Mouse (Mus musculus) hindbrain, embryonic 10.5 days (tissue): ENCODE measurements around the gene Fam19a5. TPM values are rescaled to one million over a fixed set of nuclear protein-coding genes. Genes with fewer than 3 reads are reported as not detected.

Source experiments
- DNase-seq: peaks from one replicate; pipeline ENCODE4 v3.0.0-alpha.2; 2017; ENCODE audit warnings: low spot score
- H3K27ac ChIP-seq: fragments of 300-500 bp; sonication (generic); 2 replicates; pipeline ENCODE4 v1.5.1; 2016; ENCODE audit warnings: mild to moderate bottlenecking, moderate library complexity
- H3K27me3 ChIP-seq: fragments of 300-500 bp; sonication (generic); 2 replicates; pipeline ENCODE4 v1.6.1; 2016; ENCODE audit warnings: mild to moderate bottlenecking; ENCODE audit not compliant: poor library complexity, insufficient read depth, severe bottlenecking
- H3K36me3 ChIP-seq: fragments of 300-500 bp; sonication (generic); 2 replicates; pipeline ENCODE4 v1.6.1; 2016; ENCODE audit warnings: mild to moderate bottlenecking, moderate library complexity
- H3K4me1 ChIP-seq: fragments of 300-500 bp; sonication (generic); replicated peaks from 2 replicates; pipeline ENCODE4 v1.6.1; 2016; ENCODE audit warnings: mild to moderate bottlenecking
- H3K4me3 ChIP-seq: fragments of 300-500 bp; sonication (generic); 2 replicates; pipeline ENCODE4 v1.5.1; 2016; ENCODE audit warnings: mild to moderate bottlenecking, moderate library complexity
- H3K9me3 ChIP-seq: fragments of 300-500 bp; sonication (generic); 2 replicates; pipeline ENCODE4 v1.6.1; 2016; ENCODE audit warnings: mild to moderate bottlenecking, moderate library complexity
- WGBS: fragments of 180-500 bp; shearing (Covaris S2); methylation state at CpG from one replicate; pipeline ENCODE4 v1.1.7; 2016; 5-methylcytosine and 5-hydroxymethylcytosine counted together
- polyA plus RNA-seq: library from polyadenylated mRNA; unstranded; fragments of >200 nt; fragmentation: Nextera tagmentation; extraction: Ambion mirVana; gene quantifications from 2 replicates; pipeline ENCODE4 v1.2.1, GENCODE M21; 2016

Gene Fam19a5
- polyA plus RNA-seq, 1 experiment from 2014 or later, result 8.2 TPM

DNA sequence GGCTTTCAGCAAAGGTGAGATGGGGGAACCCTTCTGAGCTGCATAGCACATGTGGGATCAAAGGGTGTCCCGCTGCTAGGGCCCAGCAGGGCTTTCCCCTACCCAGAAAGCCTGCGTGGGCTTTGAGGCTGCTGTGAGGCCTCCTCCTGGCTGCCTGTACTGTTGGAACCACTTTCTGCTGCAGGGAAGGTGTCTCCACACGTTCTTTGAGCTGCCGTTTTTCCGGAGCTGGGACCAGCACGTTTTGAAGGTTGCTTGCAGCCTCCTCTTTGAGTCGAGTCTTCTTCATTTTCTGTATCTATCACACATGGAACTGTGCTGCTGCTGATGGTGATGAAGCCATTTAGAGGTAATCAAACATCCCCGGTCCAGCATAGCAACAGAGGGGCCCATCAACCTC lies 7.5 kb downstream of the Fam19a5 start:
- H3K36me3 ChIP-seq, result no peaks in the 10 kb centered on the region
- H3K27me3 ChIP-seq, result no peaks in the 10 kb centered on the region; the same call in 1 of the 2 replicates
- H3K9me3 ChIP-seq, result no peaks in the 10 kb centered on the region
- WGBS, result 50% methylated on average over 8 of the region's 8 CpGs
- DNase-seq, result no peak
- no peak overlapping the region for H3K4me3 ChIP-seq
- H3K4me1 ChIP-seq, result peaks cover 55% of the 10 kb centered on the region
- H3K27ac ChIP-seq, result peak overlapping the region; percentile 12; the same call in 1 of the 2 replicates

DNA sequence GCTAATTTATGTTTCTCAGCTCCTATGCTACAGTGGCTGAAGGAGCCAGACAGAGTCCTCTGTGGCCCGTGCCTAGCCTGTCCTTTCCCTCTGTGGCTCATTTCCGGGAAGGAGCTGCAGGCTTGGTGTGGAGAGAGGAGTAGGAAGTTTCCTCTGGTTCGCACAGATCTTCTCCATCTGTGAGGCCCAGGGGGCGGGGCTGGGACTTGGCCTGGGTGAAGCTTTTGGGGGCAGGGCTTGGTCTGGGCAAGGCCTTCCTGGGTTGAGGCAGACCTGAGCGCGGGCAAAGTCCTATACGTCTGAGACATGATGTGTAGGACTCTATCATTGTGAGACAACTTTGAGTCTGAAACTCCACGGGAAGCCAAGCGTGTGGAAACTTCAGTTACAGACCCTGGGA lies 11.7 kb downstream of the Fam19a5 start:
- H3K36me3 ChIP-seq, result no peaks in the 10 kb centered on the region
- peaks cover 13% of the 10 kb centered on the region for H3K4me1 ChIP-seq
- 85% methylated on average over 9 of the region's 9 CpGs for WGBS
- DNase-seq, result no peak
- no peak overlapping the region for H3K4me3 ChIP-seq
- no peaks in the 10 kb centered on the region for H3K9me3 ChIP-seq
- no peak overlapping the region for H3K27ac ChIP-seq
- no peaks in the 10 kb centered on the region; the same call in 1 of the 2 replicates for H3K27me3 ChIP-seq

DNA sequence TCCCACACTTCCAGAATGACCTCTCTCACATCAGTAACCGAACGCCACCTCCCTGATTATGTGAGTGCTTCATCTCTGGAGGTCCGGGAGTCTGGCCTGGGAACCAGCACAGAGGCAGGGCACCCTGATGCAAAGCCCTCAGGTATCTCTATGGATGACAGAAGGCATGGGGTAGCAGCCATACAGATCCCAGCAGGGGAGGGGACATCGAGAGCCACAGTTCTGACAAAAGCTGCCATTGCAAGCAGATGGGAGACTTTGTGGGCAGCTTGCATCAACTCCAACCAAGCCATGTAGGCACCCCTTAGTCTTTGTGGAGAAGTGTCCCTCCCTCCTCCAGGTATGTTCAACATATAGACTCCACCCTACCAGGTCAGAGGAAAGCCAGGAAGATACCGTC lies 20.2 kb downstream of the Fam19a5 start:
- 92% methylated on average over 5 of the region's 5 CpGs for WGBS
- Histone ChIP-seq H3K27me3 (no peaks in the 10 kb centered on the region), H3K4me3 (no peak overlapping the region), H3K9me3 (no peaks in the 10 kb centered on the region), H3K36me3 (no peaks in the 10 kb centered on the region), H3K27ac (no peak overlapping the region), H3K4me1 (peaks cover 16% of the 10 kb centered on the region)
- DNase-seq, result no peak

DNA sequence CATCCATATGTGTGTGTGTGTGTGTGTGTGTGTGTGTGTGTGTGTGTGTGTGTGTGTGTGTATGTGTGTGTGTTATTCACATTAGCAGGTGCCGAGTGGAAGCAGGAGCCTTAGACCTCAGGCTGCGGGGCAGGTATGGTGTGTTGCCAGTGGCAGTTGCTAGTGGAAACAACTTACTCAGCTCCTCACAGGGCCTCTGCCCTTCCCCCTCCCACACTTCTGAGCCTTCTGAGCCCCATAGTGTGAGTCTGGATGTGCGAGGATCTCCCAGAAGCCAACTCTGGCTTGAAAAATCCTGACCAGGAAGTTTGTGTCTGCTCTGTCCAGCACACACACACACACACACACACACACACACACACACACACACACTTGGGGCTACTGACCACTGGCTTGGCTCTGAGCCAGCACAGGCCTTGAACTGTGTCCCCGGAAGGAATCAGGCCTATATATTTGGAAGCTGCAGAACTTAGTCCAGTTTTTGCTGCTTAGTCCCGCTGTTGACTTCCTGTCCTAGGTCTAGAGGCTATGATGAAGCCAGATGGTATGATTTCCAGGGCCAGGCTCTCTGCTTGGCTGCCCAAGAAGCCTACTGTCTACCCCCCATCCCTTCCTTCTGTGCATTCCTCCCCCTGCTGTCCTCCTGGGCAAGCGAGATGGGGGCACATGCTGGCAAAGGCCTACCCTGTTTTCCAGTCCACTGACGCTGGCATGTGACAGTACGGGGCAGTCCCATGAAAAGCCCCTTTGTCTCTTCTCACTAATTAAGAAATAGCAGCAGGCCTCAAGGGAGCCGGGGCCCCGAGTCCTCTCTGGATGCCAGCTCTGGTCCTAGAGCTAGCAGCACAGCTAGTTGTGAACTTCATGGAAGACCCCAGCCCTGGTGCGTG lies 22.2 kb downstream of the Fam19a5 start:
- WGBS, result 59% methylated on average over 11 of the region's 11 CpGs
- Histone ChIP-seq H3K27ac (peak overlapping the region; percentile 69), H3K9me3 (no peaks in the 10 kb centered on the region), H3K4me1 (peaks cover 16% of the 10 kb centered on the region), H3K36me3 (0 out of 2 replicates have a peak, but pooled peaks cover 4% of the 10 kb centered on the region), H3K4me3 (no peak overlapping the region), H3K27me3 (no peaks in the 10 kb centered on the region)
- no peak for DNase-seq

DNA sequence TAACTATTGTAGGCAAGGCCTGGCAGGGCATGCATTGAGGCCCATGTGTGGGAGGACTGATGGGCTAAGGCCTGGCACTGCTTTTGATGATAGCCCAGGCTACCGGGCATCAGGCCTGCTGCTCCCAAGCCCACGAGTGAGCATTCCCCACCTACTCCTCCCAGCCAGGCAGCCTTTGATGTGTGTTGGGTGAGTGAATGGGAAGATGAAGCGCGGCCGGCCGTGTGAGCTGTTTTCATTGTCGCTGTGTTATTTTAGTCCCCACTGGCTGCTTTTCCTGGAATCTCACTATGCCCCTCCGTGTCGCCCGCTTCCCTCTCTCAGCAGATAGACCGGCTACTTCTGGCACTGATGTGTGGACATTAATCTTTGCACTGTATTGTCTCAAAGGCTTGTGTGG lies 26.1 kb downstream of the Fam19a5 start:
- no peak for DNase-seq
- 75% methylated on average over 11 of the region's 11 CpGs for WGBS
- H3K9me3 ChIP-seq, result no peaks in the 10 kb centered on the region
- no peak overlapping the region for H3K4me3 ChIP-seq
- peaks cover 18% of the 10 kb centered on the region for H3K4me1 ChIP-seq
- no peaks in the 10 kb centered on the region for H3K27me3 ChIP-seq
- no peak overlapping the region for H3K27ac ChIP-seq
- H3K36me3 ChIP-seq, result peaks cover 14% of the 10 kb centered on the region; the same call in 1 of the 2 replicates

DNA sequence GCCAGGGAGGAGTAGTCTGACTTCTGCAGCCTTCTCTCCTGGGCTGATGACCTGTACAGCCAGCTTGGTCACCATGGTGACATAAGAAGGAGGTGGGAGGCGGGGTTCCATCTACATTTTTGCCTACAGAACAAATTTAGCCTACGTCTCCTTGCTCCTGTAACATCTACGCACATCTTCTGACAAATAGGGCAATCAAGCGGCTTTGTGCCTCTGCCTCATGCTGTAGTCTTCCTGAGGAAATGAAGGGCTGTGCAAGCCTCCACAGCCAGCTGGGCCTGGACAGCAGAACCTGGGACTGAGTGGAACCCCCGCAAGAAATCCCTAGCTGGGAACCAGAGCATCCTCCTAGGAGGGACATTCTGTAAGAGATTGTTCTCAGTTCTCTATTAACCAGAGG lies 35.8 kb downstream of the Fam19a5 start:
- no peak for DNase-seq
- Histone ChIP-seq H3K27me3 (no peaks in the 10 kb centered on the region), H3K4me3 (no peak overlapping the region), H3K27ac (no peak overlapping the region), H3K36me3 (no peaks in the 10 kb centered on the region), H3K9me3 (no peaks in the 10 kb centered on the region), H3K4me1 (peaks cover 4% of the 10 kb centered on the region; the same call in 1 of the 2 replicates)
- 90% methylated on average over 5 of the region's 5 CpGs for WGBS

DNA sequence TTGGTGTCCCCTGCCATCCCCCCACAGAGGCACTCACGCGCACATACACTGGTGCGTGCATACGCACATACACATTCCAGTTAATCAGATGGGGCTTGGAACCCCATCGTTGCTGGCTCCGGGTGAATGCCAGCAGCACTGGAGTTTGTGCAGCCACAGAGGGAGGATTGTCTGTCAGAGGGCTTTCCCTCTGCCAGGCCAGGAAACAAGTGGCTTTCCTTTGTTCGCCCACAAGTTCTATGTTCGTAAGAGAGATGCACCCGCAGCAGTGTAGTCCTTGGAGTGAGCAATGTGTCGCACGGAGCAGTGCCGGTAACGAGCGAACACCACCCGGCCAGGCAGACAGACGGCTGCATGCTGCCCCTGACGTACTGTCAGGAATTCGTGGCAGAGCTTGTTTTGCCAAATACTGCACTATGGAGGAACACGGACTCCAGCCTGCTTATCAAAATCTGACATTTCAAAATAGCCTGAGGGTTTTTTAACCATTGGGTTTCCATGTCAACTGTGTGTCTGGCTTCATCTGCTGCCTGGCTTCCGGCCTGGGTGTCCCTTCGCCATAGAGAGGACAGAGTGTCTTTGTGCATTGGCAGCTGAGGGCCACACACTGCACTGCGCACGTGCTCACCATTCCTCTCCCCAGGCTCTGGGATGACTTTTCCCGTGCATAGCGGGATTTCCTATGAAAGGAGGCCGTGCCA lies 40.0 kb downstream of the Fam19a5 start:
- Histone ChIP-seq H3K27ac (no peak overlapping the region), H3K27me3 (no peaks in the 10 kb centered on the region), H3K9me3 (no peaks in the 10 kb centered on the region), H3K4me1 (no peaks in the 10 kb centered on the region), H3K4me3 (no peak overlapping the region), H3K36me3 (no peaks in the 10 kb centered on the region)
- no peak for DNase-seq
- 84% methylated on average over 26 of the region's 26 CpGs for WGBS

DNA sequence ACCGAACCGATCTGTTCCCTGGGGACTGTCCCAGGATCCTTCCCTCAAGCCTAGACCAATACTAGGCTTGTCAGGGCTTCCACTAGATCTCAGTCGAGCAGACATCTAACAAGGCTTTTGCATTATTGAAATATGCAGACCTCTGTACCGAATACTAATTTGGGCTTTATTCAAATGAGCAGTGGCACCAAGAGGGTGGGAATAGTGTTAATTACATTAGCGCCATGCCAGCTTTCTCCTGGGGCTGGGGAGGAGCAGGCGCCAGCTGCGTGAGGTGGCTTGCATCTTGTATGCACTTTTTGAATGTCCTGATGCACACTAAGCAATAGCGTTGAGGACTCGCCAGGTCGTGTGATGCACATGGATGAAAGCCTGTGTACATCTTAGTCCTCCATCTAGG lies 46.9 kb downstream of the Fam19a5 start:
- no peak for DNase-seq
- 91% methylated on average over 10 of the region's 10 CpGs for WGBS
- Histone ChIP-seq H3K36me3 (no peaks in the 10 kb centered on the region), H3K27ac (no peak overlapping the region), H3K4me1 (no peaks in the 10 kb centered on the region), H3K4me3 (no peak overlapping the region), H3K27me3 (no peaks in the 10 kb centered on the region), H3K9me3 (no peaks in the 10 kb centered on the region)

DNA sequence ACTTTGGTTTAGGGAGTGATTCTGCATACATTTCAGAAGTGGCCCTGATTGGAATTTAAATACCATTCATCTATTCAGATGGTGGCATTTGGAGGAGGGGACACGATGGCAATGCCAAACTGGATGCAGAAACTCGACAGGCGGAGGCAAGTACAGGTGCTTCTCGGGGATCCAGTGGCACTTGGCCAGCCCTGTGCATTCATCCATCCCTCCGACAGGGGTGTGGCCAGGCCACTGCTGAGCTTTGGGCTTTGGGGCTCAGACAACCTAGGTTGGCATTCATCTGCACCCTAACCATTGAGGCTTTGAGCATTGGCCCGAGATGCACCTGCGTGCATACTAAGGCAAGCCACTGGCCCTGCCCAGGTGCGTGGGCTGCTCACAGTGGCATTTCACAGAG lies 52.6 kb downstream of the Fam19a5 start:
- H3K27me3 ChIP-seq, result no peaks in the 10 kb centered on the region
- no peak overlapping the region for H3K4me3 ChIP-seq
- no peaks in the 10 kb centered on the region; the same call in 1 of the 2 replicates for H3K36me3 ChIP-seq
- no peak overlapping the region for H3K27ac ChIP-seq
- H3K4me1 ChIP-seq, result no peaks in the 10 kb centered on the region
- no peaks in the 10 kb centered on the region for H3K9me3 ChIP-seq
- no peak for DNase-seq
- 94% methylated on average over 8 of the region's 8 CpGs for WGBS

DNA sequence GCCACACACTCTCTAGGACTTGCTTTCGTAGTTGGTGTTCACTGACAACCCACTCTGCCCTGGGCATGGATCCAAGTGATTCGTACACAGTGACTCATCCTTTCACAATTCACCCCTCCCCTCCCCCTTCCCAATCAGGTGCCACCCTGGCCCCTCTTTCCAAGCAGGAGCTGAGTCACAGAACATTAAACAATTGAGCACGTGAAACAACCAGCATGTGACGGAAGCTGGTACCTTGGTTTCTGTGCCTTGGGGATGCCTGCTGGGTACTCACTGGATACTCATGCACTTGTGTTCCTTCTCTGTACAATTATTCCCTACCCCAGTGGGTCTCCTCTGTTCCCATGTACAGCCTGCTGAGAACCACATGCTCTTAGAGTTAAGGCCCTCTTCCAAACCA lies 53.0 kb downstream of the Fam19a5 start:
- H3K27ac ChIP-seq, result no peak overlapping the region
- H3K9me3 ChIP-seq, result no peaks in the 10 kb centered on the region
- no peaks in the 10 kb centered on the region; the same call in 1 of the 2 replicates for H3K36me3 ChIP-seq
- H3K27me3 ChIP-seq, result no peaks in the 10 kb centered on the region
- H3K4me1 ChIP-seq, result no peaks in the 10 kb centered on the region
- WGBS, result 93% methylated on average over 4 of the region's 4 CpGs
- no peak overlapping the region for H3K4me3 ChIP-seq
- DNase-seq, result no peak

DNA sequence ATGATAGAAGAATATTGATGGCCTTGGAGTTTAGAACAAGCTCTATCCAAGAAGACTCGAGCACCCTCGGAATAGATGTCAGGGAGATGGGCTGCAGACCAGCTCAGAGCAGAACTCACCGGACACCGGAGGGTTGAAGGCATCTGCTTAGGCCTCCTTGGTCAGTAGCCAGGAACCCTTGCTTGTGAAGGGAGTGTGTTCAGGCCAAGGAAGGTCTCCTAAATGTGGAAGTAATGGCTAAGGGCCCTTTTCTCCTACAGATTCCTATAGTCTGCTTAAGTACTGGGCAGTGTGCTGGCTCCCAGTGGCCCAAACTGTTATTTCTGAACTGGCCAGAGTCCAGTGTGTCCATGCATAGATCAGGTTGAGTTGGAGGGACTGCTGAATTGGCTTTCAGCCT lies 53.7 kb downstream of the Fam19a5 start:
- no peaks in the 10 kb centered on the region for H3K27me3 ChIP-seq
- H3K4me1 ChIP-seq, result no peaks in the 10 kb centered on the region; the same call in 1 of the 2 replicates
- no peak for DNase-seq
- 92% methylated on average over 4 of the region's 4 CpGs for WGBS
- H3K27ac ChIP-seq, result no peak overlapping the region
- no peak overlapping the region for H3K4me3 ChIP-seq
- H3K9me3 ChIP-seq, result no peaks in the 10 kb centered on the region
- H3K36me3 ChIP-seq, result no peaks in the 10 kb centered on the region; the same call in 1 of the 2 replicates

DNA sequence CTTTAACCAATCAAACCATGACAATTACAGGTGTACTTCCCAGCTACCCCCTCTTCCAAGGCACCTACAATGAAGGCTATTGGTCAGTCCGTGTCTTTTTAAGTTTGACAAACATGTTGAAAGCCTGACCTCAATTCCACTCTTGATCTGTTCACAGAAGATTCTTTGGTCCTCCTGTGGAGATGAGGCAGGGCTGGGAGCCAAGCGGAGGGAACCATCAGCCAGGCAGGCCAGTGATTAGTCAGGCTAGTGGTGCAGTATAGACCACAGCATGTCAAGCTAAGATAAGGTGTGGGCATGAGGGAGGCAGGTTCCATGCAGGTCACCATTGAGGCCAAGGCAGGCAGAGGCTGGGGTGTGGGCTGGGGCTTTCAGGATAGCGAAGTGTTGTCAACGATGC lies 54.5 kb downstream of the Fam19a5 start:
- H3K9me3 ChIP-seq, result no peaks in the 10 kb centered on the region
- H3K4me3 ChIP-seq, result no peak overlapping the region
- WGBS, result 94% methylated on average over 4 of the region's 4 CpGs
- no peak overlapping the region for H3K27ac ChIP-seq
- no peaks in the 10 kb centered on the region; the same call in 1 of the 2 replicates for H3K4me1 ChIP-seq
- DNase-seq, result no peak
- H3K27me3 ChIP-seq, result no peaks in the 10 kb centered on the region
- no peaks in the 10 kb centered on the region; the same call in 1 of the 2 replicates for H3K36me3 ChIP-seq

DNA sequence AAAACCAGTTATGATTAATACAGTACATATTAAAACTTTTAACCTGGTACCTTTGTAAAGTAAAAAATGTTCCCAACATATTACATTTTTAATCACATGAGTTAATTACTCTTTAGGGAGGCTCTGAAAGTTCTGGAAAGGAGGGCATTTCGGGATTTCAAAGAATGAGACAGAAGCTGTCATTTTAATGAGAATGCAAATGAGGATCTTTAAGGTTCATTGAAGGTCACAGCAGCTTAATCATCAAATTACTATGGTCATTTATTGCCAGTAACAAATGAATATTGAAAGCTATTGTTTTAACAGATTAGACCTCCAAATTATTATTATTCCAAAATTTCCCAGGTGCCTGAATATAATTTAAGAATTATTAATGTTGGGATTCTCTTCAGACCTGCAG lies 59.2 kb downstream of the Fam19a5 start:
- Histone ChIP-seq H3K9me3 (no peaks in the 10 kb centered on the region), H3K27ac (no peak overlapping the region), H3K27me3 (no peaks in the 10 kb centered on the region), H3K36me3 (no peaks in the 10 kb centered on the region; the same call in 1 of the 2 replicates), H3K4me1 (peaks cover 8% of the 10 kb centered on the region; the same call in 1 of the 2 replicates), H3K4me3 (no peak overlapping the region)
- 70% methylated on average over 1 of the region's 1 CpGs for WGBS
- no peak for DNase-seq
